Mouse (Mus musculus): ENCODE data around the gene Man2a1. TPM values are rescaled to one million over a fixed set of nuclear protein-coding genes. Genes with fewer than 3 reads are reported as not detected.

Man2a1 gene
- polyA plus RNA-seq, 1 experiment from 2014 or later = 5.4 TPM

- 81% methylated on average over 1 of the region's 1 CpGs for WGBS
- no peak for ATAC-seq (ENCODE audit: low FRiP score)
- 0 out of 2 replicates have a peak, but pooled peaks cover 5% of the 10 kb centered on the region for H3K36me3 ChIP-seq
- H3K4me2 ChIP-seq = no peak overlapping the region
- H3K27me3 ChIP-seq (replicated peaks) = no peaks in the 10 kb centered on the region
- no peaks in the 10 kb centered on the region for H3K4me1 ChIP-seq
- no peak overlapping the region for H3K4me3 ChIP-seq (replicated peaks)
- no peak overlapping the region for H3K9ac ChIP-seq (replicated peaks)
- H3K27ac ChIP-seq (replicated peaks) = no peak overlapping the region
- H3K9me3 ChIP-seq (replicated peaks) = no peaks in the 10 kb centered on the region
These were observed 122.6 kb downstream of the Man2a1 start for GRCm38 (mm10) chr17:64723162-64723561.

- Histone ChIP-seq H3K27me3 (replicated peaks) (no peaks in the 10 kb centered on the region), H3K9ac (replicated peaks) (no peak overlapping the region), H3K36me3 (peaks cover 8% of the 10 kb centered on the region; the same call in 1 of the 2 replicates), H3K4me1 (no peaks in the 10 kb centered on the region), H3K4me2 (no peak overlapping the region), H3K4me3 (replicated peaks) (no peak overlapping the region), H3K27ac (replicated peaks) (no peak overlapping the region), H3K9me3 (replicated peaks) (no peaks in the 10 kb centered on the region)
- ATAC-seq (ENCODE audit: low FRiP score) = no peak
- WGBS = 81% methylated on average over 3 of the region's 3 CpGs
These were observed 124.7 kb downstream of the Man2a1 start for GRCm38 (mm10) chr17:64725214-64725613.

- ATAC-seq (ENCODE audit: low FRiP score) = no peak
- no peak overlapping the region for H3K4me2 ChIP-seq
- peaks cover 8% of the 10 kb centered on the region; the same call in 1 of the 2 replicates for H3K36me3 ChIP-seq
- 95% methylated on average over 7 of the region's 7 CpGs for WGBS
- H3K9ac ChIP-seq (replicated peaks) = no peak overlapping the region
- H3K4me3 ChIP-seq (replicated peaks) = no peak overlapping the region
- no peaks in the 10 kb centered on the region for H3K9me3 ChIP-seq (replicated peaks)
- H3K27me3 ChIP-seq (replicated peaks) = no peaks in the 10 kb centered on the region
- H3K27ac ChIP-seq (replicated peaks) = no peak overlapping the region
- H3K4me1 ChIP-seq = no peaks in the 10 kb centered on the region
These were observed 125.5 kb downstream of the Man2a1 start for GRCm38 (mm10) chr17:64726032-64726431.

GRCm38 (mm10) chr17:64735492-64735891 is 135.0 kb downstream of the Man2a1 start:
- Histone ChIP-seq H3K27me3 (replicated peaks) (no peaks in the 10 kb centered on the region), H3K4me3 (replicated peaks) (no peak overlapping the region), H3K4me1 (no peaks in the 10 kb centered on the region), H3K36me3 (peaks cover 7% of the 10 kb centered on the region), H3K4me2 (no peak overlapping the region), H3K9me3 (replicated peaks) (no peaks in the 10 kb centered on the region), H3K27ac (replicated peaks) (no peak overlapping the region), H3K9ac (replicated peaks) (no peak overlapping the region)
- no peak for ATAC-seq (ENCODE audit: low FRiP score)
- WGBS = 95% methylated on average over 4 of the region's 4 CpGs

GRCm38 (mm10) chr17:64737918-64738317 is 137.4 kb downstream of the Man2a1 start:
- Histone ChIP-seq H3K9ac (replicated peaks) (no peak overlapping the region), H3K36me3 (peaks cover 19% of the 10 kb centered on the region), H3K27ac (replicated peaks) (no peak overlapping the region), H3K4me2 (no peak overlapping the region), H3K4me1 (0 out of 2 replicates have a peak, but pooled peaks cover 4% of the 10 kb centered on the region), H3K27me3 (replicated peaks) (no peaks in the 10 kb centered on the region), H3K4me3 (replicated peaks) (no peak overlapping the region), H3K9me3 (replicated peaks) (no peaks in the 10 kb centered on the region)
- 88% methylated on average over 1 of the region's 1 CpGs for WGBS
- no peak for ATAC-seq (ENCODE audit: low FRiP score)

- Histone ChIP-seq H3K9ac (replicated peaks) (no peak overlapping the region), H3K4me3 (replicated peaks) (no peak overlapping the region), H3K27me3 (replicated peaks) (no peaks in the 10 kb centered on the region), H3K36me3 (peaks cover 15% of the 10 kb centered on the region), H3K4me1 (0 out of 2 replicates have a peak, but pooled peaks cover 6% of the 10 kb centered on the region), H3K4me2 (no peak overlapping the region), H3K27ac (replicated peaks) (no peak overlapping the region), H3K9me3 (replicated peaks) (no peaks in the 10 kb centered on the region)
- 90% methylated on average over 6 of the region's 6 CpGs for WGBS
- ATAC-seq (ENCODE audit: low FRiP score) = no peak
These were observed 138.6 kb downstream of the Man2a1 start for GRCm38 (mm10) chr17:64739129-64739528.

- no peak overlapping the region for H3K4me3 ChIP-seq (replicated peaks)
- H3K27ac ChIP-seq (replicated peaks) = no peak overlapping the region
- H3K4me2 ChIP-seq = no peak overlapping the region
- H3K9ac ChIP-seq (replicated peaks) = no peak overlapping the region
- H3K27me3 ChIP-seq (replicated peaks) = no peaks in the 10 kb centered on the region
- H3K4me1 ChIP-seq = 0 out of 2 replicates have a peak, but pooled peaks cover 6% of the 10 kb centered on the region
- H3K36me3 ChIP-seq = peaks cover 15% of the 10 kb centered on the region
- WGBS = 35% methylated on average over 6 of the region's 6 CpGs
- no peak; the same call in 1 of the 2 replicates for ATAC-seq (ENCODE audit: low FRiP score)
- H3K9me3 ChIP-seq (replicated peaks) = no peaks in the 10 kb centered on the region
These were observed 142.4 kb downstream of the Man2a1 start for GRCm38 (mm10) chr17:64742715-64743605.

- H3K27ac ChIP-seq (replicated peaks) = no peak overlapping the region
- H3K4me2 ChIP-seq = no peak overlapping the region
- 88% methylated on average over 13 of the region's 13 CpGs for WGBS
- no peaks in the 10 kb centered on the region for H3K27me3 ChIP-seq (replicated peaks)
- H3K4me3 ChIP-seq (replicated peaks) = no peak overlapping the region
- ATAC-seq (ENCODE audit: low FRiP score) = no peak
- no peaks in the 10 kb centered on the region for H3K9me3 ChIP-seq (replicated peaks)
- no peak overlapping the region for H3K9ac ChIP-seq (replicated peaks)
- H3K4me1 ChIP-seq = 0 out of 2 replicates have a peak, but pooled peaks cover 6% of the 10 kb centered on the region
- peaks cover 15% of the 10 kb centered on the region for H3K36me3 ChIP-seq
These were observed 143.2 kb downstream of the Man2a1 start for GRCm38 (mm10) chr17:64743606-64744300.

GRCm38 (mm10) chr17:64746637-64747225 is 146.2 kb downstream of the Man2a1 start:
- Histone ChIP-seq H3K9me3 (replicated peaks) (no peaks in the 10 kb centered on the region), H3K9ac (replicated peaks) (no peak overlapping the region), H3K4me3 (replicated peaks) (no peak overlapping the region), H3K27me3 (replicated peaks) (no peaks in the 10 kb centered on the region), H3K4me2 (no peak overlapping the region), H3K4me1 (0 out of 2 replicates have a peak, but pooled peaks cover 6% of the 10 kb centered on the region), H3K27ac (replicated peaks) (no peak overlapping the region), H3K36me3 (peaks cover 7% of the 10 kb centered on the region)
- ATAC-seq (ENCODE audit: low FRiP score) = no peak
- WGBS = 90% methylated on average over 8 of the region's 8 CpGs

GRCm38 (mm10) chr17:64747461-64747860 is 146.9 kb downstream of the Man2a1 start:
- no peak overlapping the region for H3K27ac ChIP-seq (replicated peaks)
- 0 out of 2 replicates have a peak, but pooled peaks cover 5% of the 10 kb centered on the region for H3K4me1 ChIP-seq
- 91% methylated on average over 5 of the region's 5 CpGs for WGBS
- H3K27me3 ChIP-seq (replicated peaks) = no peaks in the 10 kb centered on the region
- ATAC-seq (ENCODE audit: low FRiP score) = no peak
- no peak overlapping the region for H3K4me3 ChIP-seq (replicated peaks)
- no peak overlapping the region for H3K9ac ChIP-seq (replicated peaks)
- H3K9me3 ChIP-seq (replicated peaks) = no peaks in the 10 kb centered on the region
- no peak overlapping the region for H3K4me2 ChIP-seq
- peaks cover 7% of the 10 kb centered on the region for H3K36me3 ChIP-seq

GRCm38 (mm10) chr17:64748131-64748530 is 147.6 kb downstream of the Man2a1 start:
- Histone ChIP-seq H3K36me3 (peaks cover 7% of the 10 kb centered on the region), H3K9me3 (replicated peaks) (no peaks in the 10 kb centered on the region), H3K4me3 (replicated peaks) (no peak overlapping the region), H3K27ac (replicated peaks) (no peak overlapping the region), H3K27me3 (replicated peaks) (no peaks in the 10 kb centered on the region), H3K9ac (replicated peaks) (no peak overlapping the region), H3K4me1 (0 out of 2 replicates have a peak, but pooled peaks cover under 1% of the 10 kb centered on the region), H3K4me2 (no peak overlapping the region)
- ATAC-seq (ENCODE audit: low FRiP score) = no peak
- 63% methylated on average over 2 of the region's 2 CpGs for WGBS
